Mouse (Mus musculus) embryonic facial prominence, embryonic 14.5 days (tissue): ENCODE data around the gene Hcn1. TPM values are rescaled to one million over a fixed set of nuclear protein-coding genes. Genes with fewer than 3 reads are reported as not detected.

ENCODE experiments used
- ATAC-seq: fragments of 200-750 bp; cut with Nextera tagmentation; 2 replicates; pipeline ENCODE4 v1.8.0; 2017; ENCODE audit warnings: low read depth, moderate number of reproducible peaks, moderate TSS enrichment
- DNase-seq: peaks from one replicate; pipeline ENCODE4 v3.0.0-alpha.2; 2015; ENCODE audit warnings: low spot score
- H3K27ac ChIP-seq: fragments of 300-500 bp; sonication (generic); replicated peaks from 2 replicates; pipeline ENCODE4 v1.5.1; 2014; ENCODE audit warnings: low read depth, mild to moderate bottlenecking, low read length, moderate library complexity
- H3K27me3 ChIP-seq: fragments of 300-500 bp; sonication (generic); replicated peaks from 2 replicates; pipeline ENCODE4 v1.6.1; 2014; ENCODE audit warnings: low read length; ENCODE audit not compliant: control insufficient read depth, insufficient read depth
- H3K36me3 ChIP-seq: fragments of 300-500 bp; sonication (generic); 2 replicates; pipeline ENCODE4 v1.6.1; 2014; ENCODE audit warnings: low read length, mixed read lengths; ENCODE audit not compliant: control insufficient read depth, insufficient read depth
- H3K4me1 ChIP-seq: fragments of 300-500 bp; sonication (generic); 2 replicates; pipeline ENCODE4 v1.6.1; 2014; ENCODE audit warnings: antibody characterized with exemption, low read length; ENCODE audit not compliant: control insufficient read depth, insufficient read depth
- H3K4me2 ChIP-seq: fragments of 300-500 bp; sonication (generic); 2 replicates; pipeline ENCODE4 v1.6.1; 2014; ENCODE audit warnings: low read depth, mild to moderate bottlenecking, low read length, moderate library complexity, mixed read lengths
- H3K4me3 ChIP-seq: fragments of 300-500 bp; sonication (generic); 2 replicates; pipeline ENCODE4 v1.5.1; 2014; ENCODE audit warnings: low read depth, mild to moderate bottlenecking, low read length
- H3K9ac ChIP-seq: fragments of 300-500 bp; sonication (generic); 2 replicates; pipeline ENCODE4 v1.6.1; 2014; ENCODE audit warnings: low read depth, mild to moderate bottlenecking, low read length, moderate library complexity, mixed read lengths
- H3K9me3 ChIP-seq: fragments of 300-500 bp; sonication (generic); 2 replicates; pipeline ENCODE4 v1.6.1; 2016; ENCODE audit warnings: low read length; ENCODE audit not compliant: control insufficient read depth
- WGBS: fragments of 180-500 bp; shearing (Covaris S2); extraction: QIAGEN DNeasy Blood & Tissue Kit; methylation state at CpG from one replicate; pipeline ENCODE4 v1.1.7; 2014; 5-methylcytosine and 5-hydroxymethylcytosine counted together
- polyA plus RNA-seq: library from polyadenylated mRNA; unstranded; fragments of >200 nt; fragmentation: Nextera tagmentation; extraction: Ambion mirVana; gene quantifications from 2 replicates; pipeline ENCODE4 v1.2.1, GENCODE M21; 2014

The Hcn1 gene
- polyA plus RNA-seq, 1 experiment from 2014 or later, result 0.26 TPM

GRCm38 (mm10) chr13:117669303-117669702 is 67.2 kb downstream of the Hcn1 start:
- Histone ChIP-seq H3K27ac (no peak overlapping the region), H3K4me1 (no peaks in the 10 kb centered on the region), H3K4me2 (no peak overlapping the region), H3K9me3 (no peaks in the 10 kb centered on the region), H3K27me3 (no peaks in the 10 kb centered on the region), H3K4me3 (no peak overlapping the region), H3K36me3 (no peaks in the 10 kb centered on the region), H3K9ac (no peak overlapping the region)
- WGBS, result 54% methylated on average over 2 of the region's 2 CpGs
- DNase-seq (peak; percentile 64), ATAC-seq (0 out of 2 replicates have a peak, but pooled peaks have one; percentile 37)

GRCm38 (mm10) chr13:117671851-117672250 is 69.7 kb downstream of the Hcn1 start:
- 96% methylated on average over 1 of the region's 1 CpGs for WGBS
- no peak for ATAC-seq

DNA sequence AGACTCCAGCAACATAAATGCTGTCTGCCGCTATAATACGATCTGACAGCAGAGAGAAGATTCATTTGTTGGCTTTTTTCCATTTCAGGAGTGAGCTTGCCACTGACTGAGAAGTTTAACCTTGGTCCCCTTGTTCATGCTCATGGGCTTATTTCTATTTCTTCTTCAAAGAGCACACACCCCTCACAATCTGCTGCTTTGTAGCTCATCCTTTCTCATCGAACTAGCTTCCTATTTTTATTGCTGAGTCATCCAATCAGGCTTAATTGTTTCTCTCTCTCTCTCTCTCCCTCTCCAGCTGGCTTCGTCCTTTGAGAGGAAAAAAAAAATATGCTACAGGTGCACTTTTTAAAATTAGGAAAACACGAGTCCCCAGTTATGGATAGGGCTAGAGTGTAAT is 74.3 kb downstream of the Hcn1 start:
- WGBS, result 75% methylated on average over 5 of the region's 5 CpGs
- Histone ChIP-seq H3K9ac (no peak overlapping the region), H3K27ac (no peak overlapping the region), H3K27me3 (no peaks in the 10 kb centered on the region), H3K9me3 (no peaks in the 10 kb centered on the region), H3K4me3 (no peak overlapping the region), H3K36me3 (no peaks in the 10 kb centered on the region), H3K4me2 (no peak overlapping the region), H3K4me1 (no peaks in the 10 kb centered on the region)
- DNase-seq (no peak), ATAC-seq (no peak)

More at GRCm38 (mm10) chr13:117671851-117672250, 69.7 kb downstream of the Hcn1 start:
- no peaks in the 10 kb centered on the region for H3K4me1 ChIP-seq
- no peak overlapping the region for H3K4me3 ChIP-seq
- DNase-seq, result no peak
- no peak overlapping the region for H3K4me2 ChIP-seq
- H3K27me3 ChIP-seq, result no peaks in the 10 kb centered on the region
- H3K27ac ChIP-seq, result no peak overlapping the region
- H3K9ac ChIP-seq, result no peak overlapping the region
- H3K36me3 ChIP-seq, result no peaks in the 10 kb centered on the region
- no peaks in the 10 kb centered on the region for H3K9me3 ChIP-seq

- no peak overlapping the region for H3K4me3 ChIP-seq
- no peak overlapping the region for H3K9ac ChIP-seq
- DNase-seq, result no peak
- no peaks in the 10 kb centered on the region for H3K36me3 ChIP-seq
- no peak overlapping the region for H3K4me2 ChIP-seq
- no peaks in the 10 kb centered on the region for H3K27me3 ChIP-seq
- no peaks in the 10 kb centered on the region for H3K9me3 ChIP-seq
- no peak overlapping the region for H3K27ac ChIP-seq
- 91% methylated on average over 7 of the region's 7 CpGs for whole genome bisulfite sequencing
- H3K4me1 ChIP-seq, result no peaks in the 10 kb centered on the region
- no peak for ATAC-seq
Observed at GRCm38 (mm10) chr13:117687670-117688069, 85.5 kb downstream of the Hcn1 start.

DNA sequence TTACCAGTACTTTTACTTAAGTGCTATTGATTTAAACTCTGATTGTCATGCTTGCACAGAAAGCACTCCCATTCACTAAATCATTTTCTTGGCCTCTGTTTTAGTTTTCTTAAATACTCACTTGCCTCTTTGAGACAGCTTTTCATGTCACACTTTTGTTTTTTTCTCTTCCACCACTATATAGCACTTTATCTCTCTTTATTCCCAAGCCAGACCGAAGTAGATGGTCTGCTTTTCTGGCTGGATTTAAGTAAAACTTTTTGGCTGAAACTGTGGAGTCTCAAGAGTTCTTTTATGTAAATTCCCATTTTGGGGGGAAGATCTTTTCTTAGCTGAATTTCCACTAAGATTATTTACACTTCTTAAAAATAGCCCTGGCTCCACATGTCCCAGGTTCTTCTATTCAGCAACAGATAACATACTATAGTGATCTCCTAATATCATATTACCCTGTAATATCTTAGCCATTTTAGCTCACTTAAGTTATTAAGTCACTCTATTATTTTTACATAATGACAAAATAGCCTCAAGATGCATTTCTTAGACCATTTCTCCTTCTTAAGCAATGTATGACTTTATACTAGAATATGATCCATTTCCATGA is 92.7 kb downstream of the Hcn1 start:
- Histone ChIP-seq H3K4me3 (no peak overlapping the region), H3K4me2 (no peak overlapping the region), H3K4me1 (no peaks in the 10 kb centered on the region), H3K27me3 (no peaks in the 10 kb centered on the region), H3K9me3 (no peaks in the 10 kb centered on the region), H3K9ac (no peak overlapping the region), H3K36me3 (no peaks in the 10 kb centered on the region), H3K27ac (no peak overlapping the region)
- DNase-seq, result no peak
- WGBS, result 70% methylated on average over 1 of the region's 1 CpGs
- ATAC-seq, result no peak

- Histone ChIP-seq H3K36me3 (no peaks in the 10 kb centered on the region), H3K27me3 (no peaks in the 10 kb centered on the region), H3K4me1 (0 out of 2 replicates have a peak, but pooled peaks cover 2% of the 10 kb centered on the region), H3K9me3 (0 out of 2 replicates have a peak, but pooled peaks cover 4% of the 10 kb centered on the region), H3K4me2 (no peak overlapping the region), H3K4me3 (no peak overlapping the region), H3K27ac (no peak overlapping the region), H3K9ac (no peak overlapping the region)
- no peak for ATAC-seq
- no peak for DNase-seq
Observed at GRCm38 (mm10) chr13:117705573-117705972, 103.5 kb downstream of the Hcn1 start.

DNA sequence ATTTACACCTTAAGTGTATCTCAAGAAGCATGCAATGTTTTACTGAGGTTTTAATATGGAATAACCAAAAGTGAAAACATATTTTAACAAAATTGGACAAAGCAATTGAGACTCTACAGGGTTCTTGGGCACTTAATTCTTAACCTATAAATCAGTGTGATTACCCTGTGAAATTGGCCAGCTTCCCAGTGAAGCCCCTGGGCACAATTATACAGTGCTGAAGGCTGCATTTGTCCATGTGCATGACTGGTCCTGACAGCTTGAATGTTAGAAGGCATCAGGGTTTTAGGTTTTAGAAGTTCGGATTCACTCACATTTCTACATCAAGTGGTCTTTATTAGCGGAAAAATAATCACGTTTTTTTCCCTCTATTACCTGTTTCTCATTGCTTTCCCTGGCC is 103.9 kb downstream of the Hcn1 start:
- Histone ChIP-seq H3K36me3 (no peaks in the 10 kb centered on the region), H3K4me3 (no peak overlapping the region), H3K27me3 (no peaks in the 10 kb centered on the region), H3K4me1 (0 out of 2 replicates have a peak, but pooled peaks cover 2% of the 10 kb centered on the region), H3K9me3 (0 out of 2 replicates have a peak, but pooled peaks cover 4% of the 10 kb centered on the region), H3K9ac (no peak overlapping the region), H3K27ac (no peak overlapping the region), H3K4me2 (no peak overlapping the region)
- ATAC-seq (peak; percentile 63; the same call in 1 of the 2 replicates), DNase-seq (peak; percentile 40)
- 56% methylated on average over 3 of the region's 3 CpGs for WGBS

- Histone ChIP-seq H3K36me3 (no peaks in the 10 kb centered on the region), H3K9ac (no peak overlapping the region), H3K27me3 (no peaks in the 10 kb centered on the region), H3K4me2 (no peak overlapping the region), H3K4me3 (no peak overlapping the region), H3K9me3 (0 out of 2 replicates have a peak, but pooled peaks cover 4% of the 10 kb centered on the region), H3K27ac (no peak overlapping the region), H3K4me1 (0 out of 2 replicates have a peak, but pooled peaks cover 2% of the 10 kb centered on the region)
- WGBS, result 62% methylated on average over 2 of the region's 2 CpGs
- DNase-seq (no peak), ATAC-seq (no peak)
Observed at GRCm38 (mm10) chr13:117706496-117706895, 104.4 kb downstream of the Hcn1 start.
